Mouse (Mus musculus): ENCODE measurements around the gene Hmcn1.

DNA sequence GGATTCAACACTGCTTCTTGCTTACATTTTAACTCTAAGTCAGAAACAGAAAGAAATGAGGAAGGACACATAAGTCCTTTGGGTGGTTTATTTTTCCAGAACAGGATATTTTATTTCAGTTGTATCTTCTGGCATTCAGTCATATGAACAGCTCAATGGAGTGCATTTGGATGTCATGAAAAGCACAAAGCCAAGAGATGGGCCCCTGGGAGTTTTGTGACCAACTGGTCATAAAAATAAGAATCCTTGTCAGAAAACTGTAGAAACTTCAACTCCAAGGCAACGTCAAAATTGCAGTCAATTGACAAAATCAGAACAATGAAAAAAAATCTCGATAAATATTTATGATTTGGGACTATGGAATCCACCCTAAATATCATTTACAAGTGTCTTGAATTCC is 83.6 kb downstream of the Hmcn1 start:
- TF ChIP-seq POLR2A (IDR thresholded peaks at IDR 0.05; ENCODE audit: insufficient read depth, low read depth, low read length) (no peak), CTCF (IDR thresholded peaks at IDR 0.05) (no peak), EP300 (IDR thresholded peaks at IDR 0.05; ENCODE audit: insufficient read depth, low read depth, low read length) (no peak)

Data from heart, adult 2 months (tissue).